Mouse (Mus musculus) heart, adult 2 months (tissue): ENCODE results near the gene Uvssa. TPM values are rescaled to one million over a fixed set of nuclear protein-coding genes. Genes with fewer than 3 reads are reported as not detected.

ENCODE experiments used
- DNase-seq, 2 experiments: peaks; one replicate each; pipeline ENCODE4 v3.0.0; 2021
- H3K27ac ChIP-seq: fragments of 200-600 bp; 2 replicates; pipeline ENCODE4 v1.8.1; 2022
- H3K27me3 ChIP-seq: fragments of 200-500 bp; 2 replicates; pipeline ENCODE4 v1.6.1; 2012; ENCODE audit warnings: mild to moderate bottlenecking, low read length, inconsistent platforms, mixed read lengths; ENCODE audit not compliant: control insufficient read depth, insufficient read depth
- H3K36me3 ChIP-seq: fragments of 200-500 bp; 2 replicates; pipeline ENCODE4 v1.6.1; 2012; ENCODE audit warnings: low read length, inconsistent platforms; ENCODE audit not compliant: control insufficient read depth, insufficient read depth
- H3K4me1 ChIP-seq: fragments of 200-500 bp; 2 replicates; pipeline ENCODE4 v1.6.1; 2011; ENCODE audit warnings: low read length; ENCODE audit not compliant: control insufficient read depth, insufficient read depth
- H3K4me3 ChIP-seq: fragments of 200-600 bp; 2 replicates; pipeline ENCODE4 v1.8.1; 2022
- H3K79me2 ChIP-seq: fragments of 200-500 bp; replicated peaks from 2 replicates; pipeline ENCODE4 v1.6.1; 2012; ENCODE audit warnings: mild to moderate bottlenecking, inconsistent platforms, low read length, moderate library complexity, mixed read lengths; ENCODE audit not compliant: control insufficient read depth, insufficient read depth
- H3K9ac ChIP-seq: fragments of 200-500 bp; 2 replicates; pipeline ENCODE4 v1.6.1; 2012; ENCODE audit warnings: low read depth, mild to moderate bottlenecking, control low read depth, inconsistent platforms, low read length, mixed read lengths
- CTCF ChIP-seq: fragments of 200-600 bp; IDR thresholded peaks from 2 replicates; pipeline ENCODE4 v1.8.1; 2022; ENCODE audit warnings: antibody characterized with exemption, mild to moderate bottlenecking, moderate library complexity
- EP300 ChIP-seq: fragments of 200-500 bp; IDR thresholded peaks from 2 replicates; pipeline ENCODE4 v1.6.1; 2011; ENCODE audit warnings: low read depth, low read length, control low read depth; ENCODE audit not compliant: insufficient read depth
- POLR2A ChIP-seq: fragments of 200-500 bp; IDR thresholded peaks from 2 replicates; pipeline ENCODE4 v1.6.1; 2011; ENCODE audit warnings: mild to moderate bottlenecking, low read depth, low read length, control low read depth; ENCODE audit not compliant: insufficient read depth
- WGBS: fragments of 180-500 bp; shearing (Covaris S2); methylation state at CpG from one replicate; pipeline ENCODE4 v1.1.7; 2018; 5-methylcytosine and 5-hydroxymethylcytosine counted together
- intact Hi-C: fragments of 180-260 bp; cut with DNase I; formaldehyde crosslinking; loops from one replicate; pipeline ENCODE4 v1.15.1; 2025
- polyA plus RNA-seq: library from polyadenylated mRNA; depleted of rRNA; stranded (reverse); fragments of >200 nt; gene quantifications from 2 replicates; pipeline ENCODE4 v1.2.3, GENCODE M21; 2012
- total RNA-seq, 2 experiments: library from RNA; stranded (reverse); gene quantifications; 2 replicates each; pipeline ENCODE4 v1.2.3; 2021

The Uvssa gene
- total and polyA plus RNA-seq, 3 experiments: 2.8 to 3.4 (median 3.3) TPM

GRCm38 (mm10) chr5:33438214-33438613 is 59.9 kb downstream of the Uvssa start:
- peak; percentile 79 to 90 for DNase-seq

GRCm38 (mm10) chr5:33442927-33443710 is 64.8 kb downstream of the Uvssa start:
- H3K4me1 ChIP-seq: peaks cover 1% of the 10 kb centered on the region; the same call in 1 of the 2 replicates
- peaks cover 7% of the 10 kb centered on the region for H3K27me3 ChIP-seq
- WGBS: 8% methylated on average over 56 of the region's 56 CpGs
- peak overlapping the region; percentile 26; the same call in 1 of the 2 replicates for H3K9ac ChIP-seq
- H3K79me2 ChIP-seq: no peaks in the 10 kb centered on the region
- no peak overlapping the region for H3K27ac ChIP-seq
- DNase-seq: peak; percentile 13 to 69
- no peaks in the 10 kb centered on the region for H3K36me3 ChIP-seq
- intact Hi-C loops: loop anchor here (2.0 to 5.0 kb wide), 3 partner anchors 48 to 241 kb away; no protein-coding TSS in a partner anchor
- peak overlapping the region; percentile 24; the same call in 1 of the 2 replicates for H3K4me3 ChIP-seq
- peak; percentile 94 for TF ChIP-seq CTCF
- no peak for TF ChIP-seq POLR2A

More at GRCm38 (mm10) chr5:33438214-33438613, 59.9 kb downstream of the Uvssa start:
- intact Hi-C loops: no loop called here
- Histone ChIP-seq H3K27ac (no peak overlapping the region), H3K79me2 (no peaks in the 10 kb centered on the region), H3K27me3 (peaks cover 24% of the 10 kb centered on the region), H3K9ac (no peak overlapping the region), H3K4me1 (peaks cover 1% of the 10 kb centered on the region; the same call in 1 of the 2 replicates), H3K4me3 (no peak overlapping the region), H3K36me3 (no peaks in the 10 kb centered on the region)
- TF ChIP-seq CTCF (0 out of 2 replicates have a peak, but pooled peaks have one; percentile 2), POLR2A (no peak)
- 2% methylated on average over 23 of the region's 23 CpGs for WGBS

DNA sequence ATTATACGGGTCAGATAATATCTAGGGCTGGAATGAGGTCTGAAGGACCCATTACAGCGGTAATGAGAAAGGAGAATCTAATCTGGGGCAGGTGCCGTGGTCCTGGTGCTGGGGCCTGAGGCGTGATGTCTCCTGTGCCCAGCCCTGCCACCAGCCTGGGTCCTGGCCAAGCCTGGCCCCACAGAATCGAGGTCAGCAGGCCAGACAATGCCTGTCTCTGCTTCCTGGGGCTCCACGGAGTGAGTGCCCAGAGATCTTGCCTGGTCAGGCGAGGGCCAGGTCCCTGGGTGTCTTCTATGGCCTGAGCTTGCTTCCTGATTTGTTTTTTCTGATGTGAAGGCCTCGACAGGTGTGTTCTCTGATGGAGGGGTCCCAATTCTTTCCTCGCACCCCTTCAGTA is 65.4 kb downstream of the Uvssa start:
- H3K27me3 ChIP-seq: peaks cover 7% of the 10 kb centered on the region

GRCm38 (mm10) chr5:33455737-33456136 is 77.4 kb downstream of the Uvssa start:
- TF ChIP-seq POLR2A (no peak), EP300 (no peak), CTCF (no peak)
- DNase-seq: no peak
- 45% methylated on average over 8 of the region's 8 CpGs for whole genome bisulfite sequencing
- Histone ChIP-seq H3K4me1 (no peaks in the 10 kb centered on the region), H3K27me3 (no peaks in the 10 kb centered on the region), H3K9ac (no peak overlapping the region), H3K4me3 (no peak overlapping the region), H3K79me2 (no peaks in the 10 kb centered on the region), H3K36me3 (no peaks in the 10 kb centered on the region), H3K27ac (no peak overlapping the region)
- intact Hi-C loops: no loop called here

More for the DNA sequence above, 65.4 kb downstream of the Uvssa start:
- Histone ChIP-seq H3K4me3 (no peak overlapping the region), H3K36me3 (no peaks in the 10 kb centered on the region), H3K4me1 (peaks cover 1% of the 10 kb centered on the region; the same call in 1 of the 2 replicates), H3K9ac (no peak overlapping the region), H3K79me2 (no peaks in the 10 kb centered on the region), H3K27ac (no peak overlapping the region)
- WGBS: 52% methylated on average over 9 of the region's 9 CpGs
- no peak for DNase-seq
- TF ChIP-seq POLR2A (no peak), EP300 (no peak), CTCF (no peak)
- intact Hi-C loops: loop anchor here (2.0 to 5.0 kb wide), 3 partner anchors 49 to 241 kb away; no protein-coding TSS in a partner anchor

GRCm38 (mm10) chr5:33458132-33458622 is 79.8 kb downstream of the Uvssa start:
- WGBS: 61% methylated on average over 3 of the region's 3 CpGs
- Histone ChIP-seq H3K79me2 (no peaks in the 10 kb centered on the region), H3K36me3 (no peaks in the 10 kb centered on the region), H3K9ac (no peak overlapping the region), H3K4me3 (no peak overlapping the region), H3K27me3 (no peaks in the 10 kb centered on the region), H3K4me1 (no peaks in the 10 kb centered on the region), H3K27ac (no peak overlapping the region)
- DNase-seq: no peak
- intact Hi-C loops: no loop called here
- no peak for TF ChIP-seq EP300
- TF ChIP-seq POLR2A: no peak
- no peak for TF ChIP-seq CTCF

- Histone ChIP-seq H3K27me3 (no peaks in the 10 kb centered on the region), H3K27ac (no peak overlapping the region), H3K9ac (no peak overlapping the region), H3K79me2 (no peaks in the 10 kb centered on the region), H3K36me3 (no peaks in the 10 kb centered on the region), H3K4me3 (no peak overlapping the region), H3K4me1 (no peaks in the 10 kb centered on the region)
- WGBS: 63% methylated on average over 2 of the region's 2 CpGs
- TF ChIP-seq EP300 (no peak), CTCF (no peak), POLR2A (no peak)
- no peak for DNase-seq
- intact Hi-C loops: no loop called here
Observed at GRCm38 (mm10) chr5:33459111-33459510, 80.8 kb downstream of the Uvssa start.
